In genomic region chr1:80746195-80746594, GRCm38 (mm10) we compare ENCODE assay signal across 20 mouse cellular contexts. TPM values are rescaled to one million over a fixed set of nuclear protein-coding genes. Genes with fewer than 3 reads are reported as not detected.
DNase-seq lines count a peak whose midpoint lies in the region; ATAC-seq and TF ChIP-seq lines count a peak whose summit lies in the region.
"Had no signal": no experiment of that assay in that cellular context is flagged by ENCODE, and none has a peak within 500 bp of the region (broad histone marks: within the 10 kb centered on the region; RNA-seq: fewer than 3 reads in every experiment).

No protein-coding gene starts in this region.

- peak overlapping the region; percentile 52 for H3K27ac ChIP-seq in thymus, adult 2 months (ENCODE audit: control insufficient read depth, insufficient read depth, low read length)
- no peak overlapping the region for H3K27ac ChIP-seq in midbrain, embryonic 13.5 days
- no peak overlapping the region for H3K27ac ChIP-seq in forebrain, embryonic 14.5 days (ENCODE audit: low read depth, low read length)
- H3K27ac ChIP-seq: embryonic facial prominence, embryonic 10.5 days; forebrain, embryonic 15.5 days; limb, embryonic 10.5 days; stomach, embryonic 15.5 days had no signal

- 4% methylated on average over 6 of the region's 6 CpGs for WGBS in thymus, adult 2 months
- 89% methylated on average over 6 of the region's 6 CpGs for WGBS in midbrain, embryonic 13.5 days
- 89% methylated on average over 6 of the region's 6 CpGs for WGBS in forebrain, embryonic 14.5 days

- H3K27me3 ChIP-seq in thymus, adult 2 months (ENCODE audit: control insufficient read depth, insufficient read depth, low read length) = no peaks in the 10 kb centered on the region
- H3K27me3 ChIP-seq in midbrain, embryonic 13.5 days = no peaks in the 10 kb centered on the region
- no peaks in the 10 kb centered on the region for H3K27me3 ChIP-seq in forebrain, embryonic 14.5 days (replicated peaks; ENCODE audit: control insufficient read depth, insufficient read depth, low read length)
- H3K27me3 ChIP-seq: forebrain, embryonic 15.5 days; stomach, embryonic 15.5 days had no signal

- no peak overlapping the region for H3K4me2 ChIP-seq in midbrain, embryonic 13.5 days (replicated peaks)
- H3K4me2 ChIP-seq in forebrain, embryonic 14.5 days (ENCODE audit: low read length) = no peak overlapping the region
- H3K4me2 ChIP-seq: forebrain, embryonic 15.5 days; liver, embryonic 11.5 days; lung, embryonic 14.5 days; stomach, embryonic 15.5 days had no signal

- ATAC-seq in megakaryocyte, adult 5-6 weeks (ENCODE audit: poor library complexity, severe bottlenecking) = peak; percentile 54
- ATAC-seq in midbrain, embryonic 13.5 days = no peak
- no peak for ATAC-seq in forebrain, embryonic 14.5 days
- ATAC-seq: forebrain, embryonic 15.5 days had no signal

- peak; percentile 57 to 60 for DNase-seq in B cell, adult 2 months
- peak; percentile 83 for DNase-seq in T-cell, adult 2 months (ENCODE audit: low spot score)
- DNase-seq in thymus, adult 2 months = peak; percentile 46
- no peak for DNase-seq in adrenal gland, postnatal 25 days
- no peak for DNase-seq in forebrain, embryonic 14.5 days (ENCODE audit: low spot score)
- no peak for DNase-seq in MN1 (ENCODE audit: low spot score)
- DNase-seq: adrenal gland, adult 8-10 months; cerebellum, adult 11 months; cerebellum, postnatal 25 days; heart, adult 11 months; lung, embryonic 14.5 days had no signal

- no peaks in the 10 kb centered on the region for H3K9me3 ChIP-seq in midbrain, embryonic 13.5 days
- H3K9me3 ChIP-seq in forebrain, embryonic 14.5 days (replicated peaks; ENCODE audit: control insufficient read depth, low read length) = no peaks in the 10 kb centered on the region
- H3K9me3 ChIP-seq: embryonic facial prominence, embryonic 10.5 days; forebrain, embryonic 15.5 days; limb, embryonic 10.5 days; stomach, embryonic 15.5 days had no signal

- no peak overlapping the region for H3K4me3 ChIP-seq in thymus, adult 2 months (ENCODE audit: control insufficient read depth, insufficient read depth, low read length)
- no peak overlapping the region for H3K4me3 ChIP-seq in midbrain, embryonic 13.5 days (replicated peaks)
- H3K4me3 ChIP-seq in forebrain, embryonic 14.5 days (ENCODE audit: low read depth, low read length) = no peak overlapping the region
- H3K4me3 ChIP-seq: embryonic facial prominence, embryonic 10.5 days; erythroblast, embryonic 14.5 days; forebrain, embryonic 15.5 days; limb, embryonic 10.5 days; stomach, embryonic 15.5 days had no signal

- TF ChIP-seq CTCF in thymus, adult 2 months (IDR thresholded peaks at IDR 0.05; ENCODE audit: borderline replicate concordance, control insufficient read depth, extremely low read depth, insufficient read depth, low read length, poor library complexity) = no peak

- H3K36me3 ChIP-seq in thymus, adult 2 months (ENCODE audit: control insufficient read depth, insufficient read depth, low read length) = no peaks in the 10 kb centered on the region
- no peaks in the 10 kb centered on the region for H3K36me3 ChIP-seq in midbrain, embryonic 13.5 days
- no peaks in the 10 kb centered on the region for H3K36me3 ChIP-seq in forebrain, embryonic 14.5 days (ENCODE audit: control insufficient read depth, insufficient read depth, low read length)
- H3K36me3 ChIP-seq: embryonic facial prominence, embryonic 10.5 days; forebrain, embryonic 15.5 days; G1E; limb, embryonic 10.5 days; stomach, embryonic 15.5 days had no signal

- H3K4me1 ChIP-seq in thymus, adult 2 months (replicated peaks; ENCODE audit: control insufficient read depth, insufficient read depth, low read length) = peaks cover 8% of the 10 kb centered on the region
- H3K4me1 ChIP-seq in midbrain, embryonic 13.5 days (replicated peaks) = no peaks in the 10 kb centered on the region
- H3K4me1 ChIP-seq in forebrain, embryonic 14.5 days (ENCODE audit: control insufficient read depth, insufficient read depth, low read length) = no peaks in the 10 kb centered on the region
- H3K4me1 ChIP-seq: embryonic facial prominence, embryonic 10.5 days; forebrain, embryonic 15.5 days; limb, embryonic 10.5 days; stomach, embryonic 15.5 days had no signal

- H3K9ac ChIP-seq in midbrain, embryonic 13.5 days (replicated peaks) = no peak overlapping the region
- H3K9ac ChIP-seq in forebrain, embryonic 14.5 days (ENCODE audit: low read length) = no peak overlapping the region
- H3K9ac ChIP-seq: forebrain, embryonic 15.5 days; lung, embryonic 14.5 days; stomach, embryonic 15.5 days had no signal

- TF ChIP-seq POLR2A in thymus, adult 2 months (IDR thresholded peaks at IDR 0.05; ENCODE audit: control insufficient read depth, extremely low read depth, insufficient read depth, low read length, poor library complexity) = no peak

RNA-seq across cellular contexts. Expression of gene Dock10, which starts 12.1 kb away (rescaled TPM):
- total RNA-seq in megakaryocyte, adult 5-6 weeks (2015) = 168 and 183 TPM in 2 replicates
- 149 and 166 TPM in 2 replicates for total RNA-seq in megakaryocyte, adult 5-6 weeks (2017)
- polyA plus RNA-seq in thymus, adult 2 months (2012; rRNA removed) = 32.3 and 36.5 TPM in 2 replicates
- polyA plus RNA-seq in midbrain, embryonic 13.5 days (2015; fragmentation: Nextera tagmentation; extraction: Ambion mirVana) = 1.8 and 2.1 TPM in 2 replicates
- total RNA-seq in adrenal gland, postnatal 25 days (2021) = 18.1 and 22.2 TPM in 2 replicates
- 1.6 and 1.9 TPM in 2 replicates for polyA plus RNA-seq in forebrain, embryonic 14.5 days (2014; fragmentation: Nextera tagmentation; extraction: Ambion mirVana)
- polyA plus RNA-seq: G1E had no signal

Comparison
In these comparisons a context has a peak if more than half of its experiments do, and no peak if none do; other contexts are left out.
1. DNase-seq: peak in B cell, adult 2 months (2 of 2), T-cell, adult 2 months (single experiment) and thymus, adult 2 months (single experiment); none in adrenal gland, postnatal 25 days (single experiment), forebrain, embryonic 14.5 days (single experiment) and MN1 (single experiment).
2. RNA of gene Dock10, which starts 12.1 kb away (polyA plus RNA-seq): 32.3 to 36.5 TPM in thymus, adult 2 months; 1.8 to 2.1 TPM in midbrain, embryonic 13.5 days and 1.6 to 1.9 TPM in forebrain, embryonic 14.5 days; every median in the first group is over 10 times any median in the second.